Mouse (Mus musculus) E14TG2a.4 (cell line): ENCODE measurements around the gene Fbrsl1.

Experiments used
- CTCF ChIP-seq: conservative IDR thresholded peaks from 2 replicates; pipeline ENCODE4 v1.5.1; 2014; ENCODE audit warnings: low read length
- NANOG ChIP-seq: IDR thresholded peaks from 2 replicates; pipeline ENCODE4 v1.6.1; 2014; ENCODE audit warnings: borderline replicate concordance, low read length, mixed read lengths
- POU5F1 ChIP-seq: IDR thresholded peaks from 2 replicates; pipeline ENCODE4 v1.6.1; 2014; ENCODE audit warnings: low read length, borderline replicate concordance

GRCm38 (mm10) chr5:110495051-110495450 lies 46.7 kb upstream of the Fbrsl1 start:
- TF ChIP-seq CTCF (no peak), NANOG (no peak), POU5F1 (no peak)
